Mouse (Mus musculus) testis, adult 2 months (tissue): ENCODE measurements around the gene Aire. TPM values are rescaled to one million over a fixed set of nuclear protein-coding genes. Genes with fewer than 3 reads are reported as not detected.

Experiments used
- H3K27ac ChIP-seq: fragments of 200-500 bp; 2 replicates; pipeline ENCODE4 v1.5.1; 2012; ENCODE audit warnings: low read depth, low read length; ENCODE audit not compliant: control insufficient read depth, insufficient read depth
- H3K27me3 ChIP-seq: fragments of 200-500 bp; 2 replicates; pipeline ENCODE4 v1.6.1; 2012; ENCODE audit warnings: mild to moderate bottlenecking, low read length, moderate library complexity; ENCODE audit not compliant: control insufficient read depth, insufficient read depth
- H3K36me3 ChIP-seq: fragments of 200-500 bp; 2 replicates; pipeline ENCODE4 v1.6.1; 2012; ENCODE audit warnings: mild to moderate bottlenecking, low read length; ENCODE audit not compliant: control insufficient read depth, insufficient read depth
- H3K4me1 ChIP-seq: fragments of 200-500 bp; 2 replicates; pipeline ENCODE4 v1.6.1; 2012; ENCODE audit warnings: low read length; ENCODE audit not compliant: control insufficient read depth, insufficient read depth
- H3K4me3 ChIP-seq: fragments of 200-500 bp; 2 replicates; pipeline ENCODE4 v1.5.1; 2012; ENCODE audit warnings: low read depth, mild to moderate bottlenecking, low read length, moderate library complexity, mixed read lengths; ENCODE audit not compliant: control insufficient read depth
- CTCF ChIP-seq: fragments of 200-500 bp; IDR thresholded peaks from 2 replicates; pipeline ENCODE4 v1.5.1; 2012; ENCODE audit warnings: low read depth, mild to moderate bottlenecking, inconsistent platforms, low read length, moderate library complexity; ENCODE audit not compliant: control insufficient read depth, insufficient read depth, insufficient replicate concordance
- POLR2A ChIP-seq: fragments of 200-500 bp; IDR thresholded peaks from 2 replicates; pipeline ENCODE4 v1.6.1; 2012; ENCODE audit warnings: low read depth, mild to moderate bottlenecking, inconsistent platforms, low read length, moderate library complexity; ENCODE audit not compliant: control insufficient read depth
- polyA plus RNA-seq: library from polyadenylated mRNA; depleted of rRNA; stranded (reverse); fragments of >200 nt; gene quantifications from 2 replicates; pipeline ENCODE4 v1.2.3, GENCODE M21; 2012

The Aire gene
- polyA plus RNA-seq, 1 experiment = 1.8 TPM

DNA sequence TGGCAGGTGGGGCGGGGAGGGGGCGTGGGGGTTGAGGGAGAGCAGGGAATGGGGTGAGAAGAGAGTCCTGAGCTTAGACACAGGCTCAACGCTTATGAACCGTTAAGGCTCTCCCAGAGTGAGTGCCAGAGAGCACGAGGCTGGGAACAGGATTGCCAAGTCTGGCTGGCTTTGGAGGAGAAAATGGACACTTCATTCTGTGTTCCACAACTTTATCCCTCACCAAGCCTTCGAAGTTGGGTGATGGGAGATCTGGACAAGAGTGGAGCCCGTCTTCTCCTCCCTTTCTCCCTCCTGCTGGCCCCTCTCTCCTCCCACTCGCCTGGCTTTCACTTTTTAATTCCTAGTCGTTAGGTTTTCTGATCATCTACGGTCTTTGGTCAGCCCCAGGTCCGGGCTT, 25.1 kb upstream of the Aire start:
- no peaks in the 10 kb centered on the region for H3K36me3 ChIP-seq
- H3K27ac ChIP-seq = no peak overlapping the region
- H3K27me3 ChIP-seq = no peaks in the 10 kb centered on the region; the same call in 1 of the 2 replicates
- H3K4me1 ChIP-seq = peaks cover 2% of the 10 kb centered on the region; the same call in 1 of the 2 replicates
- TF ChIP-seq POLR2A = no peak
- no peak for TF ChIP-seq CTCF
- H3K4me3 ChIP-seq = no peak overlapping the region

DNA sequence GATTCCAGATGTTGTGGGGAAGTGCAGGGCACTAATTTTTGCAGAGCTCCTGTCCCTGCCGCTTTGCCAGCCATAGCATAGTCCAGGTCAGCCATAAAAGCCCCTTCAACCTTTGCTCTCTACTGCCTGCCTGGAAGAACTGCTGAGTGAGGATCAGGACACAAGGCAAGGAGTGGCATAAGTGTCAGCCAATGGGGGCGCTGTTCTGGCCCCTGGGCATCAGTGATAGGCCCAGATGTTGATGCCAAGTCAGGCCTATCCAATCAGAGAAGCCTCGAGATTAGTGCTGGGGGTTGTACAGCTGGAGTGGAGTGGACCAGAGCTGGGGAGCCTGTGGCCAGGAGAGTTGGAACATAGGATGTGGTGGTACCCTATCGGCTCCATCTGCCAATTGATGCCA, 23.8 kb upstream of the Aire start:
- H3K27ac ChIP-seq = no peak overlapping the region
- H3K4me1 ChIP-seq = peaks cover 2% of the 10 kb centered on the region; the same call in 1 of the 2 replicates
- H3K36me3 ChIP-seq = no peaks in the 10 kb centered on the region
- no peak overlapping the region for H3K4me3 ChIP-seq
- TF ChIP-seq POLR2A (no peak), CTCF (no peak)
- H3K27me3 ChIP-seq = no peaks in the 10 kb centered on the region; the same call in 1 of the 2 replicates

DNA sequence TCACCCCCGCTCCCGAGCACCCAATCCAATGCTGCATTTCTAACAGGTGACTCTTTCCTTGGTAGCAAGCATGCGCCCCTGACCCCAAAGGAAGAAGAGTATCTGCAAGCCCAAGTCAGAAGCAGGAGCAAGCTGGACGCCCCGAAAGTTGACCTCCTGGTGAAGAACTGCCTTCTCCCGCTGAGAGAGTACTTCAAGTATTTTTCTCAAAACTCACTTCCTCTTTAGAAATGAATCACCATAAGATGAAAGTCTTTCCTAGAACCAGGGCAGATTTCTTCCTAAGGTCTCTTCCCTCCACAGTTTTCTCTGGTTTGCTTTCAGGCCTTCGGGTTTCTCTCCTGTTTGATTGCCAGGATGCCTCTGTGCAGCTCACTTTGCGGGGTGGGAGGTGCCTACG, 19.7 kb upstream of the Aire start:
- no peak overlapping the region for H3K4me3 ChIP-seq
- H3K27me3 ChIP-seq = no peaks in the 10 kb centered on the region
- TF ChIP-seq CTCF = no peak
- TF ChIP-seq POLR2A = no peak
- H3K4me1 ChIP-seq = no peaks in the 10 kb centered on the region
- H3K27ac ChIP-seq = no peak overlapping the region
- no peaks in the 10 kb centered on the region for H3K36me3 ChIP-seq

DNA sequence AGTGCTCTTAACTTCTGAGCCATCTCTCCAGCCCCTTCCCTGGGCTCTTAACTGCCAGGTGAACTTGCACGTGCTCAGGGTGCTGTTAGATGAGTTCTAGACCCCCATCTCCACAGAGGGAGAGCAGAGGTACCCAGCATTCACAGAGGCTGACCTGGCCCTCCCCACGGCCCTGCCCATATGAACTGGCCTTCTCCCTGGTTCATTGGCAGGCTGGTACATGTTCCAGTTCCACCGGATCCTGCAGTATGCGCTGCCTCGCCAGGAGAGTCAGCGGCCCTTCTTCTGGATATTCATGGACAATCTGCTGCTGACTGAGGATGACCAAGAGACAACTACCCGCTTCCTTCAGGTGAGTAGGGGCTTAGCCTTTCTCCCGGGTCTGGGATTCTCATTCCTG, 13.6 kb upstream of the Aire start:
- Histone ChIP-seq H3K4me3 (no peak overlapping the region), H3K27ac (no peak overlapping the region), H3K4me1 (peaks cover 2% of the 10 kb centered on the region; the same call in 1 of the 2 replicates), H3K27me3 (no peaks in the 10 kb centered on the region), H3K36me3 (no peaks in the 10 kb centered on the region)
- TF ChIP-seq CTCF (no peak), POLR2A (no peak)

DNA sequence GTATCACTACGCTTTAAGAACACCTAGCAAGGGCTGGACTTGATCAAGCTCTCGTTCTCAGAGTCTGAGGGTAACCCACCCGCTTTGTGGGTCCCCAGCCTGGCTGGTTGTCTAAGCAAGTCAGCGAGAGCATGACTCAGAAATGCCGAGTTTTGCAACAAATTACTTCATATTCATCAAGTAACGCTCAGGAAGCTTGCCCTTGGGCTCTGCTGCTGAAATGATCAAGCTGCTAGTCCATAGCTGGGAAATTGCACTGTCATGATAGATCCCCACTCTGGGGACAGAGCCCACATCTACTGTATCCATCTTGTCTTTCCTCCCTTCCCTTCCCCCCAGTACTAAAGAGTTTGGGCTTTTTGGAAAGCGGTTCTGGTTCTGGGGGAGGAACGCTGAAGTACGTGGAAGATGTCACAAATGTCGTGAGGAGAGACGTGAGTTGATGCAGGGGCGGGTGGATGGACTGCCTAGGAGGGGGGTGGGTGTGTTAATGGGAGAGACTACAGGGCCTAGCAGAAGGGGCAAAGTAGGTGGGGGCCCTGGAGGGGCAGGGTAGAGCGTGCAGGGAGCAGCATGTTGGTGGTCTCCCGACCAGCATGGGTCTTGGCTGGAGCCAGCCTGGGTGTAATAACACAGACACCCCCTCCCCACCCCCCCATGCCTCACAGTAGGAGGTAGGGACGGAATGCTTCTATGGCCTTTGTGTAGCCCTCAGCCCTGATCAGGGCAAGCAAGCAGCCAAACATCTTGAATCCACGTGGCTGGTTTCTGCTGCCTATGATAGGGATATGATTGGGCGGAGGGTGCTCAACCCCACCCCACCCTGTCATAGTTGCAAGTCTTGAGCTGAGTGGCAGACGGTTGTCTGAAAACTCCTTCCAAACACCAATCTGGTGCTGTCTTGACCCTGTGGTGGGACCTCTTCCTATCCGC, 11.5 kb upstream of the Aire start:
- H3K27ac ChIP-seq = no peak overlapping the region
- TF ChIP-seq POLR2A = no peak
- no peak for TF ChIP-seq CTCF

DNA sequence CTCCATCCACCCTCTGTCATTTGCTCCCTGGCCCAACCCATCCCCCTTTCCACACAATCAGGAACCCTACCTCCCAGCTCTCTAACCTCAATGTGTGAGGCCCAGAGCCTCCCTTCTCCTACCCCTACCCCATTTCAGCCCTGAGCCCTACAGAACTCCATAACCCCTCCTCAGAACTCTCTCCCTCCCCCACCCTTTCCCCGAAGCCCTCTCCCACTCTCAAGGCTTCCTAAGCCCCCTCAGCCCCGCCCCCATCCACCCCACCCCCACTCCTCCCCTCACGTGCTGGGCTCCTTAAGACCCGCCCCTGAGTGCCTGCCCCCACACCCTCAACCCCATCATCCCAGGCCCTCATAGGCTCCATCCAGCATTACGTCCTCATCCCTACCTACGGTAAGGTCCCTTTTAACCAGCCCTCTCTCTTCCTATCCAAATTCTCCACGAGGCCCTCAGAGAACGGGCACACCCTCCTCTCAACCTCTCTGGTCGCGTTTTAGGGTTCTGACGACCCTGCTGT, 6.2 kb upstream of the Aire start:
- no peak overlapping the region for H3K4me3 ChIP-seq
- H3K27me3 ChIP-seq = no peaks in the 10 kb centered on the region
- H3K27ac ChIP-seq = no peak overlapping the region
- H3K4me1 ChIP-seq = peaks cover 9% of the 10 kb centered on the region
- H3K36me3 ChIP-seq = no peaks in the 10 kb centered on the region
- no peak for TF ChIP-seq POLR2A
- TF ChIP-seq CTCF = no peak

More for the DNA sequence above, 11.5 kb upstream of the Aire start:
- Histone ChIP-seq H3K36me3 (no peaks in the 10 kb centered on the region), H3K4me3 (peak overlapping the region; percentile 19), H3K4me1 (peaks cover 2% of the 10 kb centered on the region; the same call in 1 of the 2 replicates), H3K27me3 (no peaks in the 10 kb centered on the region)

DNA sequence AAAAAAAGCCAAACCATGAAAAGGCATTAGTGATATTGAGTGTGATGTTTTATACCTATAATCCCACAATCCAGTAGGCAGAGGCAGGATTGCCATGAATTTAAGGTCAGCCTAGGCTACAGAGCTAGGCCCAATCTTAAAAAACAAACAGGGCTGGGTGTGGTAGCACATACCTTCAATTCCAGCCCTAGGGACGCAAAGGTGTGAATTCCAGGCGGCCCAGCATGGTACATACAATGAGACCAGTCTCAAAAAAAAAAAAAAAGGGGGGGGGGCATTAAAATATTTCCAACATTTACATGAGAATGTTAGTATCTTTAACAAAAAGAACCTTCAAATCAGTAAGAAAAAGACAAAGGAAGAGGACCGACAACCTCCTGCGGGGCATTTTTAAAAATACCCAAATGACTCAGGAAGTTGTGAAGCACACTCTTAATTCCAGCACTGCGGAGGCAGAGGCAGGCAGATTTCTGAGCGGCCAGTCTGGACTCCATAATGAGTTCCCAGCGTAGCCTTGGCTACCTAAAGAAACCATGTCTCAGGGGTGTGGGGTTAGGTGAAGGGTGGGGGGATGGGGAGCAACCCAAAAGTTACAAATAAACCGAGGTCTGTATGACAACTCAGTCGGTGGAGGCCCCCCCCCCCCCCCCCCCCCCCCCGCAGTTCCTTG, 4.8 kb upstream of the Aire start:
- H3K4me1 ChIP-seq = peaks cover 15% of the 10 kb centered on the region
- no peak overlapping the region for H3K4me3 ChIP-seq
- no peak overlapping the region for H3K27ac ChIP-seq
- no peaks in the 10 kb centered on the region for H3K27me3 ChIP-seq
- no peaks in the 10 kb centered on the region for H3K36me3 ChIP-seq
- TF ChIP-seq CTCF = no peak
- no peak for TF ChIP-seq POLR2A
